Mouse (Mus musculus) skeletal muscle tissue, adult 2 months (tissue): Measurements from ENCODE around the gene Zeb2.

ENCODE experiments used
- DNase-seq: peaks from one replicate; pipeline ENCODE4 v3.0.0-alpha.2; 2012; ENCODE audit warnings: low read depth, low spot score

Zeb2 gene

DNA sequence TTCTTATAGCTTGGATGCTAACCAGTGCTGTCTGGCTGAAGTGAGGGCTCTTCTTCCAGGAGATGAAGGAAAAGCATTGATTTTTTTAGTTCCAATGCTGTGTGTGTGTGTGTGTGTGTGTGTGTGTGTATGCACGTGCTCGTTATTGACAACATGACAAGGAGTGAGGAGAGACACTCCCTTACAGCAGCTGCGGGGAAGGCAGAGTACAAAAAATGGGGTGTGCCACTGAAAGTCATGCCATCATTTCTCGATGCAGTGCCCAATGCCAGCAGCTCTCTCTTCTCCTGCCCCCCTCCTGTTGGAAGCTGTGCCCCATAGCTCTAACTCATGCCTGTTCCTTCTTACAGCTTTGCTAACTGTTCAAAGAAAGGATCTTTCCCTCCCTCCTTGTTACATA is 56.4 kb downstream of the Zeb2 start:
- no peak for DNase-seq

DNA sequence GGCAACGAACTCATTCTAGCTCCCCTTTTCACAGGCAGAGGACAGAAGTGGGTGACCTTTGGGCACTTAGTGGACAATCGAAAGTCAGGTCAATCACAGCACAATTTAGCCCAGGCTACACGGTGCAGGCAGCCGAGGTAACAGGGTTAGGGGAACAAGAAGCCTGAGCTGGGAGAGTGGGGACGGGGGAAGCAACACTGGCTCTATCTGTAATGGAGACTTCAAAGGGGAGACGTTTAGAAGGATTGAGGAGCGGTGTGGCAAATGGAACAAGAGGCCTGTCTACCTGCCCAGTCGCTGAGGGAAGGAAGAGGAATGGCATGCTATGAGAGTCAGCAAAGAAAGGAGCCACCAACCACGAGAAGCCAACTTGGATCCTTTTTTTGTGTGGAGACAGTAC is 57.0 kb downstream of the Zeb2 start:
- DNase-seq = no peak

DNA sequence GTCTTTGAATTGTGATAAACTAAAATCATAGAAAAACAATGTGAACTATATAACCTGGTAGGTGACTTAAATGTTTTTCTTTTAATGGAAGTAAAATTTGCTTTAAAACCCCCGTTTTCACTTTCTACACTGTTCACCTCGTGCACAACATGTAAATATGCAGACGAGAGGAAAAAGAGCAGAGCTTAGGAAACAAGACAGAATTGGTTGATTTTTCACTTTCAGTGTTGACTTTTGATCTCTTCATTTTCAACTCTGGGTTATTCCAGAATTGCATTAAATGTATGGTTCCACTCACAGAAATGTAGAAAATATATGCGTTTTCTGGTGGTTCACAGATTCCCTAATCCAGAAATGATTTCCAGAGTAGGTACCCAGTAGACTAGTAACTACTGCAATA is 57.6 kb downstream of the Zeb2 start:
- DNase-seq = no peak

DNA sequence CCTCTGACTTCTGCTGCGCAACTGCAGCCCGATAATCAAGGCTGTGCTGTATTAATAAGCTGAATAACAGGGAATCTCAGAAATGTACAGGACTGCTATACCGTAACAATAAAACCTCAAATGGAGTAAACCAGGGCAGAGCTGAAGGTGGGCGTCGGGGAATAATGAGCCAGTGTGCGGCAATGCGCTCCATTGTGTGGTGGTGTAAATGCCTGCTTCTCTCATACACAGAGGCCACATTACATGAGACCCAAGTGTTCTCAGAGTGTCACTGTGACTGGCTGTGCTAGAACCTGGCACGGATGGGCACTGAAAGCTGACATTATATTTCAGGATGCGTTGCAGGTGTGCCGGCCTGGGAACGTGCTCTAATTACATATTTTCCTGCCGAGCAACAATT is 58.2 kb downstream of the Zeb2 start:
- no peak for DNase-seq

DNA sequence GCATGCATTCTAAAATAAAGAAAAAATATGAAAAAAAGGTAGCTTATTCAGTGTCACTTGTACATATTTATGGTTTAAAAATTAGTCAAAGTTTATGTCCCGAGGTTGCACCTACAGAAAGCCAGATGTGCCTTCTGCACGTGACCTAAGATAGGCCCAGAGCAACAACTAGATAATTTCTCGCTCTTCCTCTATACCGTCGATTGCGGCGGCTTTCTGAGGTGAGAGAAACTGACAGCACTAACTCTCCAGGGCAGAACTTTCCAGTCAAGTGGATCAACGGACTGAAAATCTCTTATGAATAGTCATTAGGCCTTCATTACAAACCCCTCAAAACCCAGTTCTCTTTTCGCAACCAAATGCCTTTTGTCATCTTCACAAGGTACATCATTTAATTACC is 59.0 kb downstream of the Zeb2 start:
- no peak for DNase-seq

DNA sequence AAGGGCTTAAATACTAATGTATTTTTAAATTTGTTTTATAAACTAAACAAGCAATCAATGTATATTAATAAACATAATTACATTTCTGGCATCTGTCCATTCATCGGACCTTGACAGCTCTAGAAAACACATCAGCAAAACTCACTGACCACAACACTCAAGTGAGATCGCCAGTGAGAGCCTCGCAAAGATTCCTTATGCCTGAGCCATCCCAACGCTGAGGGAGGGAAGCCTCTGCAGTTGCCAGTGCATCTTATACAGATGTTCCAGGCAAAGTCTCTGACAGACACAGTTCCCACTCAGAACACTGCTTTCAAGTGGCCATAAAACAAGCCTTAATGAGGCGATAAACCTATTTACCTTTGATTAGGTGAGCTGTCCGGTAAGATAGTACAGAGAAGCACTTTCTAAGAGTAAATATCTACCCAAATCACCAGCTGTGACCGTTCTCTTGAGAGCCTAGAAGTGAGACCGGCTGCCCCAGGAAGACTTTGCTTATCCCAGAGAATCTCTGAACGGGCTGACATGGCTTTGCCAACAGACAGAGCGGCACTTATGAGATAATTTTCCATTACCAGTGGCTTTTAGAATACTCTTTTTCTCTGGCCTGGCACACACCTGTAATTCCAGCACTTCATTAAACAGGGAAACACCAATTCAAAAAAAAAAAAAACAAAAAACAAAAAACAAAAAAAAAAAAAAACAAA is 60.2 kb downstream of the Zeb2 start:
- DNase-seq = no peak

DNA sequence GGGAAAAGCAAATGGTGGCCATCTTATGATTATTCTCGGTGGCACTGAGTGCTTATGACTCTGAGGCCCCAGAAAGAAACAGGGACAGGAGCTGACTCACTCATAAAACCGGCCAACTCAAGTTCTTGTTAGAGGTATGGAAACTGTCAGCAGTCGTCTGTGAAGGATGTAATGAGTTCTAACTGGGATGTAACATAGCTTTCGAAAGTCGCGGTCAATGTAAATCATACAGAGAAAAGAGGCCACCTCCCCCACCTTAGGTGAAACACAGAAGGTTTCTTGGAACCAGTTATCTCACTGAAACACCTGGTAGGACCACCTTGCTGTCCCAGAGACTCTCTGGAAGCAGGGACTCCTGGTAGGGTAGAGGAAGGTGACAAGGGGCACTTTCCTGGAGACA is 61.3 kb downstream of the Zeb2 start:
- DNase-seq = no peak

DNA sequence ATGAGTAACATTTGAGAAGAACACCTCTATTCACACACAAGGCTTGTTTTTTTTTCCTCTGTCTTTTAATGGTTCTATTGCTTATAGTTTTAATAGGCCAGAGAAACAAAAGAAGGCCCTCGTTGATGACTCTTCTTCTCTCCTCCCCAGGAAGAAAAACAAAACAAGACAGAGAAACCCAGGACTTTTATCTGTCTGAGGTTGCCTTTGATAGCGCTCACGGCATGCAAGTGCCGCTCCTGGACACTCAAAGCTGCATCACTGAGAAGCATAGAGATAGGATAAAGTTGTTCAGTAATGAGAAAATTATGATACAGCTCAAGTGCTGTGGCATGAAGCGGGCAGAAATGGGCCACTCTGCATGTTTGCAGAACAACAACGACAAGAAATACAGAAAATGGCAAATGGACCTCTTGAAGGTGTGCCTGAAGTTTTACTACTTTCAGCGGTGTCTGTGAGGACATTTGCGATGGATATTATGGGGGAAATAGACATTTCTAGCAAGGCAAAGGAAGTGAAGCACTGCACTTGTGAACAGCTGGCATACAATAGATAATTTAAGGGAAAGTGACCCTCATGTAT is 62.1 kb downstream of the Zeb2 start:
- no peak for DNase-seq

DNA sequence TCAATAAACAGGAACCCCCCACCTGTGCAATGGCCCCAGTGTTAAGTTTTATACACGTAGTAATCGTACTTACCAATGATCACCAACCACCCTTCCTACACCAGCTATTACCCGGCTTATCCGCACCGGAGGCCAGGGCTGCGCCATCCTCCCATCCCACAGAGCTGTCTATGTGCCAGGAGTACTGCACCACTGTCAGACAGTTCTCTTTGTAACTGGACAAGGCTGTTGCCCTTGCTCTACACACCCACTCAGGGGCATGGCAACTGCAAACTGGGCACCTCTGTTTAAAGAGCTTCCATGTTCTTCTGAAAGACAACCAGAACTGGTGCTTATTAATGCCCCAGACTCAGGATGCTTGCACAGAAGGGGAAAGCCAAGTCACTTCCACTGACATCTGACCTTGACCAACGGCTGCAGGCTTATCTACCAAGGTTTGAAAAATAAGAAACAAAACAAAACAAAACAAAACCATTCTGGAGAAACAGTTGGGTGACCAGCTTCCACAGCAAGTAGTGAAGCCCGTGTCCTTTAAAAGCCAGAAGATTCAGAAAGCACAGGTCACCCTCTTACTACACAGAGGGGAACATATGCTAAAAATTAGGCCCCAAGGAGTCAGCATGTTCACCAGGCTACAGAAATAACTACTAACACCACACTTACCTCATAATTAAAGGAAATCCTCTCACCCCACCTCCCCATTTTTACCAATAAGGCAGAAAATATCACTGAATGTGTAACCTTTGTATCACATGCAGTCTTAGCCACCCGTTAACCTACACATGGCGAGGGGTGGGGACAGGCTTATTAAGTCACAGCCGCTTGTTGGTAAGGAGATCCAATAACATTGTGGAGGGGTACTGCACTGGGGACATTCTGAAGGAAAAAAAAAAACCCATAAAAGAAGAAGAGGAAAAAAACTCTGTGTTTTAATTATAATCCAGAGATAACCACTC is 62.8 kb downstream of the Zeb2 start:
- DNase-seq = no peak

DNA sequence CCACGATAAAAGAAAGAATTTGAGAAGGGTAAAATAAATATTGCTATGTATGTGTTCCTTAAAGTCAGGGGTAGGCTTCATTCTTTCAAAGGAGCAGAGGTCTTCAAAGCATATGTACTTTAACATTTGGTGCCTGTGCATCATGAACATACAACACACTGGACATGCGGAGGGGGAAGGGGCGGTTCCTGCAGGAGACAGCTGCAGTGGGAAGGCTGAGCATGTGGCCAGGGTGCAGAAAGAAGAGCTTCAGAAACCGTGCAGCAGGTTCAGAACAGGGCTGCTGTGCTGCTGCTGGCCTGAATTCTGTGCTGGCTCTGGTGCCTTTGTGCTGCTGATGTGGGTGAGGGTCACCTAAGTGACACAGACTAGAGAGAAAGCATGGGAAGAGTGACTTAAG is 64.6 kb downstream of the Zeb2 start:
- DNase-seq = no peak

DNA sequence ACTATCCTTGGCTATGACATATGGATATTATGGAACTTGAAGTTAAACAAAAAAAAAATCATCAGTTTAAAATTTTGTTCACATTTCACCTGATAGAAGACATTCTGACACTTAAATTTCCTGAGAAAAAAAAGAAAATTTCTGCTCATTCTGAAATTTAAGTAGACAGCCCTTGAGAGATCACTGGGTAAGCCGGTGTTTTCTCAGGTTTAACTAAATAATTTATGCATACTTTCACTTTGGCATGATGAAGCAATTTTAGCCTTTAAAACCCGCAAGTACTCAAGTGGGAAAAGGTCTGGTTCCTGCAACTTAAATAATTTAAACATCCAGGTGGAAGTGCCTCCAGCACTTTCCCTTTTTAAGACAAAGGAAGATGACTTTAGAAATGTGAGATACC is 65.9 kb downstream of the Zeb2 start:
- no peak for DNase-seq

DNA sequence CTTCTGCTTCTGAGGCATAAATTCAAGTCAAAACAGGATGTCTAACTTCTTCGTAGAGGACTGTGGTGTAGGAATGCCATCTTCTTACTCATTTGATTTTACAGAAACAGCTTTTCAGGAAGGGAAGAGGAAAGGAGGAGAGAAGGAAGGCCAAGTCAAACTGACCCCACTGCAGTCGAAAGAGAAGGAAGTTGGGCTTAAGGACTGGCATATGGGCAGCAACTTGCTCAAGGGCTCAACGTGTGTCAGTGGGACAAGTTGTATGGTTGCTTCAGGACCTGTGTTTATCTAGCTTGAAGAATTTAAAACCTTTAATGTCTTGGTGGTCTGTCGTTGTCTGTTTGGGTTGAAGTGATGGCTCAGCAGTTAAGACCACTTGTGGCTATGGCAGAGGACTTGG is 67.3 kb downstream of the Zeb2 start:
- no peak for DNase-seq

DNA sequence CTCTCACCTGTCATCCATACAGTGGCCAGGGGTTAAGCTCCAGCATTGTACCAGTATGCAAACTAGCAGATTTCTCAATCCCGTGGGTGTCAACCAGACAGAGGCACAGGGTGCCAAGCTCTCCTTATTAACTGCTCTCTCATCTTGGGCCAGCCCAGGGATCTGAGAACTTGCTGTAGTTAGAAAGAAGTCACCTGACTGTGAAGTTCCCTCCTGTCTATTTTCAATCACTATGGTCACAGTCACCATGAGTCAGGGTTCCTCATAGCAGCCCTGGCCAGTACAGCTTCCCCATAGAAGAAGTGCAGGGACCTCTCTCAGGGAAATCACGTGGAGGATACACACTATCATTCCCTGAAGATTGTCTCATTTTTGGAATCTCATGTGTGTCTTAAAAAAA is 67.9 kb downstream of the Zeb2 start:
- DNase-seq = peak; percentile 50

DNA sequence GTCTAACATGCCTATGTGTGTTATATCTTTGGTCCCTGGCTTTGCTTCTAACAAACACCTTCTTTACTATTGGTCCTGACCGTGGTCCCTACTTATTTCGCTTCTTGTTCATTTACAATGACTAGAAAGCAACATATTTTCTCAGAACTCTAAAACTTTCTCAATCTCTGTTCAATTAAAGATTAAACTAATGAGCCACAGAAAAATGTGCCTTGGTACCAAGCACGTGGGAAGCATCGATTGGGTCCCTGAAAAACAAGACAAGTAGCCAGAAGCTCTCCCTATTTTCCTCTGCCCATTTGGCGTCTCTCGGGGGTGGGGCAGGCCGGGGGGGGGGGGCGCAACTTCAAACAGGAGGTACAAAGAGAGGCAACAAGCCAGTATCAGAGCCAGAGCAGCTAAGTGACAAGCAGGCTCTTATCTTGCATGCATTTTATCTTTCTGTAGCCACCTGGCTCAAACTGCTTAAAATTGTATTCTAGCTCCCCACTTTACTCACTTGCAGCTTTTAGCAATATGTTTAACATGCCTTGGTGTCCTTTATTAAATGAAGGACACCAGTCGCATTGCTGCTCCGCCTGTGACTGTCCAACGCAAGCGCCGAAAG is 76.4 kb downstream of the Zeb2 start:
- DNase-seq = no peak

DNA sequence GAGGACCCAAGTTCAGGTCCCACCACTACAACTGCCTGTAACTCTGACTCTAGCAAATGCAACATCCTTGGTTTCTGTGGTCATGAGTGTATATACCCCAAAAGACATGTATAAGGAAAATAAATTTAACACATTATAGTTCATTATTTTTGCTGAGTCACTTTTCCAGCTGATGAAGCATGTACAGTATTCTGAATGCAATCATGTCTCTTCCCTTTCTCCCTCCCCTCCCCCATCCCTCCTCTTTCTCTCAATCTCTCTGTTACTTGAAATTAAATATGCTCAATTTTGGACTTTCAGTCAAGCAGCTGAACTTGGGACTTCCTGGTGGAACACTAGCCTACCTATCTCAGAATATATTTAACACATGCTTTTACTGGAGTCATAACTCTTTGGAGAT is 77.7 kb downstream of the Zeb2 start:
- DNase-seq = no peak

DNA sequence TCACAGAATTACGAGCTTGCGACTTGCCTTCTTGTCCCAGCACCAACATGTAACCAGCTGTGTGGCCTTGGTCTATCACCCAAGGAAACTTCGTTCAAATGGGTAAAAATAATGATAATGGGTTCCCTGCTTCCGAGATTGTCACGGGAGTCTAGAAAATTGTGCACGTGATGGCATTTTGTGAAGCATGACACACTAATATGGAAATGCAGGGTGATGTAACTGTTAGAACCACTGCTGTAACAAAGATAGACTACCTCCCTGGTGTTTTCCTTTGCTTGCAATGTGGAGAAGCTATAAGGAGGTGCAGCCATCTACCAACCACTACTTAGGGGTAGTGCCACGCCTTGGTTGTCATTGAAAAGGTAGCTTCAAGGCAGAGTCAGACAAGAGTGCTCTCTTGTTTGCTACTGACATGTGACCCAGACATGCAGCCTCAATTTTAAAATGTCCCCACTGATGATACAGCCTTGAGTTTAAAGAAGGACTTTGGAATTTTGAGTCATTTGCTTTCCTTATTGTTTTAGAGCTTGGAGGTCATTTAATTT is 89.0 kb downstream of the Zeb2 start:
- no peak for DNase-seq

DNA sequence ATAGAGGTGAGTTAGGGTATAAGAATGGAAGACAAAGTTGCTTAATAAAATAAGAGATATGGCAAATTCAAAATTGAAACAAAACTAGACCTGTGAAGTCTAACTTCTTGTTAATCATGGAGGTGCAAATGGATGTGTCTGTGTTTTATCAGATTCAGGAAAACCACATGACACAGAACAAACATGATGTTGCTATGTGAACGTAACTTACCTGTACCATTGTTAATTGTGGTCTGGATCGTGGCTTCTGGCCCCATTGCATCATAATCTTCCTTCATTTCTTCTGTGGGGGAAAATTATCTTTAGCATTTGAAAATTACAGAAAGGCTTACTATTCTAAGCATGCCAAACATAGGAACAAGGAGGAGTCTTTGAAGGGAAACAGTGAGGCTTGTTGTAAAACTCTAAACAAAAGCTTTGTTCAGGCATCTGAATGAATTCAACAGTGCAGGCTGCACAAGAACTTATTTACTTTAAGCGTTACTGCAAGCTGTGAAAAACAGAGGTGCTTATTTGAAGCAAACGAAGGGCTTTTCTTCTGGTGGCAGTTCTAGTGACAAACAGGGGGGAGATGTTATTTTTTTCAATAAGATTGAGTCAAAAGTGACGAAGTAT is 99.9 kb downstream of the Zeb2 start:
- DNase-seq = no peak

DNA sequence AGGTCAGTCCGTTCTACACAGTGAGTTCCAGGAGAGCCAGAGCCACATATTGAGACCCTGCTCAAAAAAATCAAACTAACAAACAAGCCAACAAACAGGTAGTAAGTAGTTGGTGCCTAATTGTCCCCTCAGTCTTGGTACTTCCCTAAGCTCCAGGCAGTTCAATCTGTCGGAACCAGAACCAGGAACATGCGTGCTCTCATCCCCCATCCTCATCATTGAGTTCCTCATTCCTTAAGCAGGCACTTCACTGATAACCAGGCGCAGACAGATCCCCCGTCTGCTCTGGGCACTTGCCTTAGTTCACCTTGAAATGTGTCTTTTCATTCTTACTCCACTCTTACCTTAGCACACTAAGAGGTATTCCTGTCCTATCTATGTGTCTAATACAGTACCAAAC is 103.9 kb downstream of the Zeb2 start:
- no peak for DNase-seq

DNA sequence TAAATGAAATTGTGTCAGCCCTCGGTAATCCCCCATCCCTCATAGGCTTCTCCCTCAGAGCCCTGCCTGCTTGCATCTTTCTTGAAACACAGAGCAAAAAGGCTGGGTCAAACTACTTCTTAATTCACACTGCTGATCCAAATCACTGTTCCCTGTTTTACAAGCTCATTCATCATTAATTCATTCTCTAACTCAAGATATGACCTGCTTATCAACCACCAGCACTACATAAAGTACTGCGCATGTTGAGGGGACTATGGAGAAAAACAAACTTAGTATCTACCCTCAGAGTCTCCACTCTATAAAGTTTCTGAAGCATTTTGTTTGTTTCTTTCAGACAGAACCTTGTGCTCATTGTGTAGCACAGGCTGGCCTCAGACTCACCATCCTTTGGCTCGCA is 104.5 kb downstream of the Zeb2 start:
- no peak for DNase-seq

DNA sequence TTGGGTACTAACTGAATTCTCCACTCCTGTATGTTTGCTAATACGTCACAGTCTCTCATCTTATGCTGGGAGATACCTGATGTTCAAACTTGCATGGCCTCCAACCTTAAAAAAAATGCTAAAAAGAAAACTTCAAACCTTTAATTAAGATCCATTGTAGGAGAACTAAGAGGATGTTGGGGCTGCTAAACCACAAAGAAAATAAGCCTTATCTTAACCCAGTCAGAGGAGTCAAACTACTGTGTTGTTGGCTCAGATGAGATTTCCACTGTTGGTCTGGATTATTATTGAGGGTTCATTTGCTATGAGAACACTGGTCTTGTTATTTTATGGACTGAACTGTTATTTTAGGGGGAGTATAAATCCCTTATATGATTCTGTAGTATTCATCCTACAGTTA is 106.5 kb downstream of the Zeb2 start:
- DNase-seq = no peak

DNA sequence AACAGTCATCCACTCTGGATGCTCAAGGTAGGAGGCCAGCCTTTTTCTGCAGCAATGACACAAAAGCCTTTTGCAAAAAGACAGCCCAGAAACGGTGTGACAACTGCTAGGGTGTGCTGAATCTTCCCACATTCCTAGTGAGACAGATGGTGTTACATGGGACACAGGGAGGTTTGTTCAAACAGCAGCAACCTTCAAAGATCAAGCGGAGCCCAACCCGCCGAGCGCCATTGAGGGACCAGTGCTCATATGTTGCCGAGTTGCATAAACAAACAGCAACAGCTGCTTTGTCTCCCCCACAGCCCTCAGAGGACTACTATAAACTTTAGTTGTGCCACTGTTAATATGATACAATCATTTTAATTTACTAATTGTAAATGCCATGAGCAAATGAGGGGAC is 117.3 kb downstream of the Zeb2 start:
- DNase-seq = no peak

DNA sequence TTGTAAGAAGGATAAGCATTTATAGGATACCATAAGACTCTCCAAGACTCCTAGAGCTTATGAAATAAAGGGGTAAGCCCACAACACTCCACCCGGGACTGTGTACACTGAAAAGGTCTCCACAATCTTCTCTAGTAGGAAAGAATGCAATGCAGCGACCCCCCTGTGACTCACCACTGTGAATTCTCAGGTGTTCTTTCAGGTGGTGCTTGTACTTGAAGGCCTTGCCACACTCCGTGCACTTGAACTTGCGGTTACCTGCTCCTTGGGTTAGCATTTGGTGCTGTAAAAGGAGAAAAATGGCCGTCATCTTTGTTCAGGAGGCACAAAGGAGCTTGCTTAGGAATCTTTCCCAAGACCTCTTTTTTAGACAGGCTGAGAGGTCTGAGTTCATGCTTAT is 118.5 kb downstream of the Zeb2 start:
- no peak for DNase-seq
